Mouse (Mus musculus) gastrocnemius, adult 2 months (tissue): ENCODE data around the gene 2010300C02Rik. TPM values are rescaled to one million over a fixed set of nuclear protein-coding genes. Genes with fewer than 3 reads are reported as not detected.

ENCODE experiments used
- DNase-seq: peaks from one replicate; pipeline ENCODE4 v3.0.0; 2022
- H3K27ac ChIP-seq: fragments of 200-600 bp; 2 replicates; pipeline ENCODE4 v1.8.1; 2022; ENCODE audit warnings: mild to moderate bottlenecking
- H3K4me3 ChIP-seq: fragments of 200-600 bp; 2 replicates; pipeline ENCODE4 v1.8.1; 2022; ENCODE audit warnings: mild to moderate bottlenecking, moderate library complexity
- CTCF ChIP-seq: fragments of 200-600 bp; IDR thresholded peaks from 2 replicates; pipeline ENCODE4 v1.8.1; 2022; ENCODE audit warnings: antibody characterized with exemption, mild to moderate bottlenecking, moderate library complexity
- intact Hi-C: fragments of 180-260 bp; cut with DNase I; formaldehyde crosslinking; loops from one replicate; pipeline ENCODE4 v1.15.1; 2025
- long read RNA-seq, 2 experiments: library from polyadenylated mRNA; stranded (forward); transcript quantifications; one replicate each; pipeline ENCODE4 v2.0.0; 2021
- total RNA-seq, 2 experiments: library from RNA; stranded (reverse); gene quantifications; 2 replicates each; pipeline ENCODE4 v1.2.3; 2021

2010300C02Rik gene
- under 1 TPM; 0.22 to 0.31 TPM for total RNA-seq
- long read RNA-seq, experiment 1, partial matches to known transcripts = 0 of 1 reads
- long read RNA-seq, experiment 1, other reads (novel, unspliced or antisense) = 1 of 1 reads
- long read RNA-seq, experiment 2 = 0 reads

- no peak within 1 kb of the TSS for H3K27ac ChIP-seq
- intact Hi-C loops = no loop called here
- H3K4me3 ChIP-seq = peak within 1 kb of the TSS; percentile 76
- peak; percentile 56 for DNase-seq
- TF ChIP-seq CTCF = peak; percentile 26; the same call in 1 of the 2 replicates
Observed at GRCm38 (mm10) chr1:37719761-37720640, at the start of gene 2010300C02Rik. 2010300C02Rik (minus strand) TSS chr1:37720085.

GRCm38 (mm10) chr1:37759407-37759806, 39.5 kb upstream of the 2010300C02Rik start:
- peak; percentile 1; the same call in 1 of the 2 replicates for TF ChIP-seq CTCF
- Histone ChIP-seq H3K4me3 (no peak overlapping the region), H3K27ac (no peak overlapping the region)
- intact Hi-C loops = no loop called here
- no peak for DNase-seq

GRCm38 (mm10) chr1:37744650-37745259, 24.9 kb upstream of the 2010300C02Rik start:
- no peak for TF ChIP-seq CTCF
- intact Hi-C loops = no loop called here
- Histone ChIP-seq H3K27ac (no peak overlapping the region), H3K4me3 (no peak overlapping the region)
- DNase-seq = no peak

- intact Hi-C loops = no loop called here
- TF ChIP-seq CTCF = no peak
- Histone ChIP-seq H3K27ac (no peak overlapping the region), H3K4me3 (no peak overlapping the region)
- DNase-seq = no peak
Observed at GRCm38 (mm10) chr1:37742602-37743270, 22.9 kb upstream of the 2010300C02Rik start.

GRCm38 (mm10) chr1:37742126-37742525, 22.2 kb upstream of the 2010300C02Rik start:
- DNase-seq = no peak
- intact Hi-C loops = no loop called here
- no peak overlapping the region for H3K4me3 ChIP-seq
- no peak overlapping the region for H3K27ac ChIP-seq
- no peak for TF ChIP-seq CTCF

DNA sequence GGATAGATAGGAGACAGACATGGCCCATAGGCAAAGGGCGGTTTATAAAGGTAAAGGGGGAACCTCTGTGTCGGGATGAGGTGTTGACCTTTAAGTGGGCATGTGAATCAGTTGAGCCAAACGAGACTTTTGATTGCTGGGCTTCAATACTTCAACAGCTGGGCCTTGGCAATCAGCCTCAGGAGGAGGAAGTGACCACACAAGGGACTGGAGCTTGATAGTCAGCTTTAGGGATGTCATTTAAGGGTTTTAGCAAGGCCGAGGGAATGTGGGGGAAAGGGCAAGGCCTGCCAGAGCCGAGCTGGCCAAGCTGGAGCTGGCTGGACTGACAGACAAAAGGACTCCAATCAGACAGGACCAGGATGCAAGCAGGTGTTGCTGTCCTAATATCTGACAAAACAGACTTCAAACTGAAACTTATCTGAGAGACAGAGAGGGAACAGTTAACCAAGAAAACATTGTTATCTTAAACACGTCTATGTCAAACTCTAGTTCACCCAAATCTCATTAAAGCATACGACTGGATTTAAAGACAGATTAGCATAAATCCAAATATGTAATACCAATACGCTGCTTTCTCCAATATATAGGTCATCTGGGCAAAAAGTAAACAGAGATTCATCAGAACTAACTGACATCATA, 20.4 kb upstream of the 2010300C02Rik start:
- intact Hi-C loops = no loop called here
- H3K4me3 ChIP-seq = no peak overlapping the region
- H3K27ac ChIP-seq = no peak overlapping the region
- no peak for DNase-seq
- no peak for TF ChIP-seq CTCF

- no peak for TF ChIP-seq CTCF
- Histone ChIP-seq H3K27ac (no peak overlapping the region), H3K4me3 (no peak overlapping the region)
- no peak for DNase-seq
- intact Hi-C loops = no loop called here
Observed at GRCm38 (mm10) chr1:37738895-37739294, 19.0 kb upstream of the 2010300C02Rik start.

- no peak overlapping the region for H3K27ac ChIP-seq
- intact Hi-C loops = no loop called here
- TF ChIP-seq CTCF = no peak
- H3K4me3 ChIP-seq = no peak overlapping the region
- no peak for DNase-seq
Observed at GRCm38 (mm10) chr1:37737045-37737444, 17.2 kb upstream of the 2010300C02Rik start.

DNA sequence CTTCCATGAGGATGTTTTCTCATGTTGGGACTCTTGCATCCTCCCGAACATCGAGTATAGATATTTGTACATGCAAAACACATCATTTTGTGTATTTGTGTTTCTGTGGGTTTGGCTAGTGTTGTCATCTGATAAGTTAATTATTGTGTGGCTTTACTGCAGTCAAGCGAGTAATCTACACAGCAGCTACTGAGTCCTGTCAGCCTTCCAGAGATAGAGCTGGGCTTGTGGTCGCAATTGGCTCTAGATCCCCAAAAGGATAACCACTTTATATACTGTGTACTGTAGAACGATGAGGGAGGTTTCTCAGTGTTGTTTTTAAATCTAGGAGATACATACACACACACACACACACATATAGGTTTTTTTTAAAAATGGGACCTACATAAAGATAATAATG, 16.0 kb upstream of the 2010300C02Rik start:
- no peak for DNase-seq
- TF ChIP-seq CTCF = no peak
- Histone ChIP-seq H3K4me3 (no peak overlapping the region), H3K27ac (no peak overlapping the region)
- intact Hi-C loops = no loop called here

- intact Hi-C loops = no loop called here
- H3K27ac ChIP-seq = no peak overlapping the region
- no peak for DNase-seq
- no peak for TF ChIP-seq CTCF
- H3K4me3 ChIP-seq = no peak overlapping the region
Observed at GRCm38 (mm10) chr1:37734841-37735240, 15.0 kb upstream of the 2010300C02Rik start.

GRCm38 (mm10) chr1:37729353-37729752, 9.5 kb upstream of the 2010300C02Rik start:
- H3K4me3 ChIP-seq = no peak overlapping the region
- H3K27ac ChIP-seq = no peak overlapping the region
- TF ChIP-seq CTCF = no peak
- DNase-seq = no peak
- intact Hi-C loops = no loop called here

- DNase-seq = no peak
- intact Hi-C loops = no loop called here
- TF ChIP-seq CTCF = no peak
- Histone ChIP-seq H3K4me3 (no peak overlapping the region), H3K27ac (no peak overlapping the region)
Observed at GRCm38 (mm10) chr1:37728053-37728452, 8.2 kb upstream of the 2010300C02Rik start.
